Mouse (Mus musculus) E14TG2a.4 (cell line): ENCODE data around the gene Nkx1-1.

Experiments
- CTCF ChIP-seq: conservative IDR thresholded peaks from 2 replicates; pipeline ENCODE4 v1.5.1; 2014; ENCODE audit warnings: low read length
- POU5F1 ChIP-seq: IDR thresholded peaks from 2 replicates; pipeline ENCODE4 v1.6.1; 2014; ENCODE audit warnings: low read length, borderline replicate concordance

DNA sequence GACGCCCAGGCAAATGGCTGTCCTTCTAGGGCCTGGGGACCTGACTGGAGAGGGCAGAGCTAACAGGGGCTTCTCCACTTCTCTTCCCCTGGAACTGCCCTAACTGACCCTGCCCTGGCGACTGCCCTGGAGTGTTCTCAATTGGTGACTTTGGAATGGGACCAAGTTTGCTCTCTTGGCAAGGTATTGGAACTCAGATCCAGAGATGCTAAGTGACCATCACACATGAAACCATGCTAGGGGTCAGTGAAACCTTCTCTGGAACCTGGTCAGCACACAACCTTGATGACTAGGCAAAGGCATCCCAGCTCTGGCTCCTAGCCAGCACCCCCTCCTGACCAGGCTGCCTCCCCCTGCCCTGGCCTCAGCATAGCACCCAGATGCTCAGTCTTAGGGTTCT, 25.3 kb upstream of the Nkx1-1 start:
- no peak for TF ChIP-seq CTCF
- TF ChIP-seq POU5F1 = no peak
